Mouse (Mus musculus) liver, embryonic 13.5 days (tissue): ENCODE data around the gene Gtpbp1. TPM values are rescaled to one million over a fixed set of nuclear protein-coding genes. Genes with fewer than 3 reads are reported as not detected.
A peak's percentile ranks its signal among the peaks of the same experiment; 100 is the strongest.

Experiments used
- ATAC-seq: fragments of 200-750 bp; cut with Nextera tagmentation; 2 replicates; pipeline ENCODE4 v1.8.0; 2017; ENCODE audit warnings: low read depth, mild to moderate bottlenecking, moderate number of reproducible peaks, moderate library complexity
- DNase-seq: peaks from one replicate; pipeline ENCODE4 v3.0.0; 2022
- H3K27ac ChIP-seq: fragments of 300-500 bp; sonication (generic); 2 replicates; pipeline ENCODE4 v1.5.1; 2015; ENCODE audit warnings: moderate library complexity, mild to moderate bottlenecking, inconsistent platforms
- H3K27me3 ChIP-seq: fragments of 300-500 bp; sonication (generic); 2 replicates; pipeline ENCODE4 v1.6.1; 2015; ENCODE audit warnings: mild to moderate bottlenecking, inconsistent platforms
- H3K36me3 ChIP-seq: fragments of 300-500 bp; sonication (generic); 2 replicates; pipeline ENCODE4 v1.6.1; 2015; ENCODE audit warnings: mild to moderate bottlenecking, inconsistent platforms
- H3K4me1 ChIP-seq: fragments of 300-500 bp; sonication (generic); replicated peaks from 2 replicates; pipeline ENCODE4 v1.6.1; 2015; ENCODE audit warnings: inconsistent platforms
- H3K4me2 ChIP-seq: fragments of 300-500 bp; sonication (generic); 2 replicates; pipeline ENCODE4 v1.6.1; 2015; ENCODE audit warnings: inconsistent platforms, mild to moderate bottlenecking, moderate library complexity
- H3K4me3 ChIP-seq: fragments of 300-500 bp; sonication (generic); replicated peaks from 2 replicates; pipeline ENCODE4 v1.5.1; 2015; ENCODE audit warnings: mild to moderate bottlenecking, inconsistent platforms
- H3K9ac ChIP-seq: fragments of 300-500 bp; sonication (generic); 2 replicates; pipeline ENCODE4 v1.6.1; 2015; ENCODE audit warnings: mild to moderate bottlenecking, inconsistent platforms
- H3K9me3 ChIP-seq: fragments of 300-500 bp; sonication (generic); replicated peaks from 2 replicates; pipeline ENCODE4 v1.6.1; 2016; ENCODE audit warnings: inconsistent platforms
- WGBS: fragments of 180-500 bp; shearing (Covaris S2); methylation state at CpG from one replicate; pipeline ENCODE4 v1.1.7; 2015; ENCODE audit not compliant: insufficient replicate concordance; 5-methylcytosine and 5-hydroxymethylcytosine counted together
- polyA plus RNA-seq: library from polyadenylated mRNA; unstranded; fragments of >200 nt; fragmentation: Nextera tagmentation; extraction: Ambion mirVana; gene quantifications from 2 replicates; pipeline ENCODE4 v1.2.1, GENCODE M21; 2015

The Gtpbp1 gene
- polyA plus RNA-seq, 1 experiment from 2014 or later, result 32.6 TPM

- ATAC-seq, result no peak
- Histone ChIP-seq H3K27ac (peak overlapping the region; percentile 95), H3K36me3 (peaks cover 39% of the 10 kb centered on the region), H3K4me3 (0 out of 2 replicates have a peak overlapping the region, but pooled peaks have one; percentile 7), H3K4me1 (peaks cover 69% of the 10 kb centered on the region), H3K9me3 (no peaks in the 10 kb centered on the region), H3K9ac (peak overlapping the region; percentile 7; the same call in 1 of the 2 replicates), H3K4me2 (peak overlapping the region; percentile 97), H3K27me3 (no peaks in the 10 kb centered on the region)
- no peak for DNase-seq
- 87% methylated on average over 2 of the region's 2 CpGs for WGBS
Measured at GRCm38 (mm10) chr15:79696508-79696907, 5.9 kb downstream of the Gtpbp1 start.

- peak overlapping the region; percentile 7; the same call in 1 of the 2 replicates for H3K9ac ChIP-seq
- peaks cover 64% of the 10 kb centered on the region for H3K4me1 ChIP-seq
- no peaks in the 10 kb centered on the region for H3K27me3 ChIP-seq
- ATAC-seq (no peak), DNase-seq (no peak)
- H3K9me3 ChIP-seq, result no peaks in the 10 kb centered on the region
- H3K27ac ChIP-seq, result peak overlapping the region; percentile 95
- no peak overlapping the region for H3K4me2 ChIP-seq
- no peak overlapping the region; the same call in 1 of the 2 replicates for H3K4me3 ChIP-seq
- H3K36me3 ChIP-seq, result peaks cover 39% of the 10 kb centered on the region
- WGBS, result 69% methylated on average over 6 of the region's 6 CpGs
Measured at GRCm38 (mm10) chr15:79697011-79697410, 6.4 kb downstream of the Gtpbp1 start.

GRCm38 (mm10) chr15:79697558-79698187 is 7.0 kb downstream of the Gtpbp1 start:
- 71% methylated on average over 9 of the region's 9 CpGs for WGBS
- H3K27me3 ChIP-seq, result no peaks in the 10 kb centered on the region
- no peak for ATAC-seq
- 0 out of 2 replicates have a peak overlapping the region, but pooled peaks have one; percentile 7 for H3K9ac ChIP-seq
- peak overlapping the region; percentile 95; the same call in 1 of the 2 replicates for H3K27ac ChIP-seq
- H3K4me2 ChIP-seq, result no peak overlapping the region
- H3K36me3 ChIP-seq, result peaks cover 39% of the 10 kb centered on the region
- no peak overlapping the region for H3K4me3 ChIP-seq
- H3K4me1 ChIP-seq, result peaks cover 57% of the 10 kb centered on the region
- no peaks in the 10 kb centered on the region for H3K9me3 ChIP-seq
- DNase-seq, result no peak

- H3K27me3 ChIP-seq, result no peaks in the 10 kb centered on the region
- H3K27ac ChIP-seq, result no peak overlapping the region
- no peak for DNase-seq
- H3K4me1 ChIP-seq, result no peaks in the 10 kb centered on the region
- H3K36me3 ChIP-seq, result peaks cover 59% of the 10 kb centered on the region
- H3K4me2 ChIP-seq, result no peak overlapping the region
- no peak for ATAC-seq
- no peak overlapping the region for H3K9ac ChIP-seq
- H3K9me3 ChIP-seq, result no peaks in the 10 kb centered on the region
- 84% methylated on average over 17 of the region's 17 CpGs for WGBS
- no peak overlapping the region for H3K4me3 ChIP-seq
Measured at GRCm38 (mm10) chr15:79706603-79707214, 16.1 kb downstream of the Gtpbp1 start.

GRCm38 (mm10) chr15:79708229-79708822 is 17.7 kb downstream of the Gtpbp1 start:
- Histone ChIP-seq H3K36me3 (peaks cover 75% of the 10 kb centered on the region), H3K27me3 (no peaks in the 10 kb centered on the region), H3K4me2 (no peak overlapping the region), H3K4me1 (peaks cover 3% of the 10 kb centered on the region), H3K4me3 (no peak overlapping the region), H3K9ac (no peak overlapping the region), H3K27ac (no peak overlapping the region; the same call in 1 of the 2 replicates), H3K9me3 (no peaks in the 10 kb centered on the region)
- WGBS, result 82% methylated on average over 5 of the region's 5 CpGs
- DNase-seq (no peak), ATAC-seq (no peak)

- no peaks in the 10 kb centered on the region for H3K9me3 ChIP-seq
- H3K36me3 ChIP-seq, result peaks cover 100% of the 10 kb centered on the region
- H3K4me3 ChIP-seq, result no peak overlapping the region
- no peak for ATAC-seq
- H3K9ac ChIP-seq, result no peak overlapping the region
- 89% methylated on average over 7 of the region's 7 CpGs for WGBS
- no peak overlapping the region for H3K4me2 ChIP-seq
- no peak overlapping the region for H3K27ac ChIP-seq
- H3K27me3 ChIP-seq, result no peaks in the 10 kb centered on the region
- peaks cover 13% of the 10 kb centered on the region for H3K4me1 ChIP-seq
- DNase-seq, result no peak
Measured at GRCm38 (mm10) chr15:79715646-79716045, 25.0 kb downstream of the Gtpbp1 start.

- 94% methylated on average over 6 of the region's 6 CpGs for WGBS
Measured at GRCm38 (mm10) chr15:79716710-79717109, 26.1 kb downstream of the Gtpbp1 start.

GRCm38 (mm10) chr15:79720267-79720666 is 29.6 kb downstream of the Gtpbp1 start:
- no peak overlapping the region for H3K4me2 ChIP-seq
- no peaks in the 10 kb centered on the region for H3K9me3 ChIP-seq
- ATAC-seq (no peak), DNase-seq (no peak)
- no peak overlapping the region for H3K9ac ChIP-seq
- 91% methylated on average over 8 of the region's 8 CpGs for WGBS
- peaks cover 82% of the 10 kb centered on the region for H3K36me3 ChIP-seq
- H3K4me1 ChIP-seq, result 0 out of 2 replicates have a peak, but pooled peaks cover 2% of the 10 kb centered on the region
- H3K27ac ChIP-seq, result no peak overlapping the region
- no peaks in the 10 kb centered on the region for H3K27me3 ChIP-seq
- H3K4me3 ChIP-seq, result no peak overlapping the region

More at GRCm38 (mm10) chr15:79716710-79717109, 26.1 kb downstream of the Gtpbp1 start:
- no peak overlapping the region for H3K27ac ChIP-seq
- no peak overlapping the region for H3K9ac ChIP-seq
- no peak overlapping the region for H3K4me2 ChIP-seq
- ATAC-seq (no peak), DNase-seq (no peak)
- no peaks in the 10 kb centered on the region for H3K27me3 ChIP-seq
- no peak overlapping the region for H3K4me3 ChIP-seq
- peaks cover 13% of the 10 kb centered on the region for H3K4me1 ChIP-seq
- H3K36me3 ChIP-seq, result peaks cover 99% of the 10 kb centered on the region
- no peaks in the 10 kb centered on the region for H3K9me3 ChIP-seq

GRCm38 (mm10) chr15:79720796-79721195 is 30.2 kb downstream of the Gtpbp1 start:
- no peak overlapping the region for H3K4me2 ChIP-seq
- H3K4me1 ChIP-seq, result 0 out of 2 replicates have a peak, but pooled peaks cover 2% of the 10 kb centered on the region
- no peak overlapping the region for H3K27ac ChIP-seq
- ATAC-seq (no peak), DNase-seq (no peak)
- H3K4me3 ChIP-seq, result no peak overlapping the region
- no peaks in the 10 kb centered on the region for H3K27me3 ChIP-seq
- 63% methylated on average over 4 of the region's 4 CpGs for WGBS
- no peaks in the 10 kb centered on the region for H3K9me3 ChIP-seq
- H3K9ac ChIP-seq, result no peak overlapping the region
- H3K36me3 ChIP-seq, result peaks cover 82% of the 10 kb centered on the region

- Histone ChIP-seq H3K4me1 (0 out of 2 replicates have a peak, but pooled peaks cover 2% of the 10 kb centered on the region), H3K27ac (no peak overlapping the region), H3K4me3 (no peak overlapping the region), H3K9me3 (no peaks in the 10 kb centered on the region), H3K36me3 (peaks cover 75% of the 10 kb centered on the region), H3K27me3 (no peaks in the 10 kb centered on the region), H3K4me2 (no peak overlapping the region), H3K9ac (no peak overlapping the region)
- no peak for DNase-seq
- 33% methylated on average over 1 of the region's 1 CpGs for WGBS
- ATAC-seq, result no peak
Measured at GRCm38 (mm10) chr15:79723439-79723838, 32.8 kb downstream of the Gtpbp1 start.

- 84% methylated on average over 11 of the region's 11 CpGs for WGBS
- H3K4me3 ChIP-seq, result no peak overlapping the region
- H3K4me2 ChIP-seq, result no peak overlapping the region
- DNase-seq (no peak), ATAC-seq (no peak)
- H3K9ac ChIP-seq, result no peak overlapping the region
- 0 out of 2 replicates have a peak overlapping the region, but pooled peaks have one; percentile 14 for H3K27ac ChIP-seq
- H3K9me3 ChIP-seq, result no peaks in the 10 kb centered on the region
- H3K4me1 ChIP-seq, result peaks cover 2% of the 10 kb centered on the region; the same call in 1 of the 2 replicates
- H3K27me3 ChIP-seq, result no peaks in the 10 kb centered on the region
- peaks cover 72% of the 10 kb centered on the region for H3K36me3 ChIP-seq
Measured at GRCm38 (mm10) chr15:79725190-79725789, 34.6 kb downstream of the Gtpbp1 start.
